Mouse (Mus musculus) MEL (cell line): ENCODE data around the gene Nrxn3.

Source experiments
- CHD2 ChIP-seq: IDR thresholded peaks from 2 replicates; pipeline ENCODE4 v1.6.1; 2011; ENCODE audit warnings: low read length, improper control_type of control experiment
- CTCF ChIP-seq, 3 experiments: IDR thresholded peaks in 2 of 3; conservative IDR thresholded peaks in 1 of 3; 2 replicates each; pipeline ENCODE4 v1.5.1; 2011 to 2012; ENCODE audit warnings: low read length in 3 of 3, low read depth in 2 of 3, mild to moderate bottlenecking in 2 of 3, improper control_type of control experiment in 1 of 3, inconsistent platforms in 1 of 3, mixed read lengths in 1 of 3, moderate library complexity in 1 of 3; ENCODE audit not compliant: control insufficient read depth in 1 of 3, insufficient read depth in 1 of 3, poor library complexity in 1 of 3, severe bottlenecking in 1 of 3
- ELF1 ChIP-seq: IDR thresholded peaks from 2 replicates; pipeline ENCODE4 v1.6.1; 2014; ENCODE audit warnings: low read depth, mild to moderate bottlenecking, inconsistent platforms, low read length, improper control_type of control experiment, moderate library complexity
- EP300 ChIP-seq, 2 experiments: IDR thresholded peaks; 2 replicates each; pipeline ENCODE4 v1.6.1; 2011; ENCODE audit warnings: improper control_type of control experiment in 2 of 2, low read length in 2 of 2, low read depth in 1 of 2, mild to moderate bottlenecking in 1 of 2
- MAX ChIP-seq: IDR thresholded peaks from 2 replicates; pipeline ENCODE4 v1.6.1; 2011; ENCODE audit warnings: low read length, improper control_type of control experiment
- POLR2AphosphoS5 ChIP-seq: IDR thresholded peaks from 2 replicates; pipeline ENCODE4 v1.6.1; 2012; ENCODE audit warnings: low read depth, borderline replicate concordance, mild to moderate bottlenecking, inconsistent platforms, low read length, moderate library complexity, mixed read lengths

- TF ChIP-seq MAX (no peak), CTCF (IDR thresholded peaks at IDR 0.05 in 2 of 3, conservative IDR thresholded peaks at IDR 0.05 in 1 of 3; ENCODE audit: control insufficient read depth in 1 of 3, insufficient read depth in 1 of 3, low read depth in 2 of 3, low read length in 3 of 3, poor library complexity in 1 of 3, severe bottlenecking in 1 of 3) (no peak), EP300 (IDR thresholded peaks at IDR 0.05; ENCODE audit: low read depth in 1 of 2, low read length in 2 of 2) (no peak), ELF1 (no peak), POLR2AphosphoS5 (no peak), CHD2 (no peak)
Observed at GRCm38 (mm10) chr12:89156086-89156757, 433.5 kb downstream of the Nrxn3 start.
